Mouse (Mus musculus) heart, adult 18-20 months (tissue): ENCODE data around the gene Ccpg1os. TPM values are rescaled to one million over a fixed set of nuclear protein-coding genes. Genes with fewer than 3 reads are reported as not detected.

Experiments
- DNase-seq, 2 experiments: peaks; one replicate each; pipeline ENCODE4 v3.0.0; 2021 to 2022; ENCODE audit warnings: mixed read lengths in 1 of 2
- total RNA-seq, 2 experiments: library from RNA; stranded (reverse); gene quantifications; 2 replicates each; pipeline ENCODE4 v1.2.3; 2021

Ccpg1os gene
- total RNA-seq, 2 experiments from 2014 or later: 5.8 to 6.7 TPM

- no peak for DNase-seq
Observed at GRCm38 (mm10) chr9:72987703-72988102, 2.5 kb upstream of the Ccpg1os start.

- no peak for DNase-seq
Observed at GRCm38 (mm10) chr9:72983066-72983465, 2.1 kb downstream of the Ccpg1os start.

- DNase-seq: no peak
Observed at GRCm38 (mm10) chr9:72975242-72975641, 9.9 kb downstream of the Ccpg1os start.

- no peak for DNase-seq
Observed at GRCm38 (mm10) chr9:72974734-72975133, 10.4 kb downstream of the Ccpg1os start.

GRCm38 (mm10) chr9:72972984-72973383 lies 12.2 kb downstream of the Ccpg1os start:
- no peak for DNase-seq

GRCm38 (mm10) chr9:72972435-72972834 lies 12.7 kb downstream of the Ccpg1os start:
- DNase-seq: no peak

- peak in 1 of 2 experiments; percentile 53 for DNase-seq
Observed at GRCm38 (mm10) chr9:72969874-72970273, 15.3 kb downstream of the Ccpg1os start.

- DNase-seq: peak; percentile 50 to 62
Observed at GRCm38 (mm10) chr9:72968349-72969061, 16.7 kb downstream of the Ccpg1os start.

GRCm38 (mm10) chr9:72961959-72962358 lies 23.2 kb downstream of the Ccpg1os start:
- DNase-seq: no peak

- no peak for DNase-seq
Observed at GRCm38 (mm10) chr9:72961346-72961745, 23.8 kb downstream of the Ccpg1os start.

GRCm38 (mm10) chr9:72958521-72959450 lies 26.4 kb downstream of the Ccpg1os start, which contains the start of the genes Dyx1c1 and Gm44503:
Gene Dyx1c1, plus strand, starts transcription at chr9:72958785.
Gene Gm44503, plus strand, starts transcription at chr9:72958852.
- peak; percentile 76 to 77 for DNase-seq

GRCm38 (mm10) chr9:72955546-72955945 lies 29.6 kb downstream of the Ccpg1os start:
- DNase-seq: peak; percentile 27 to 57

GRCm38 (mm10) chr9:72954746-72955145 lies 30.4 kb downstream of the Ccpg1os start:
- peak in 1 of 2 experiments; percentile 33 for DNase-seq

- DNase-seq: no peak
Observed at GRCm38 (mm10) chr9:72949572-72949971, 35.6 kb downstream of the Ccpg1os start.

- DNase-seq: no peak
Observed at GRCm38 (mm10) chr9:72947010-72947409, 38.2 kb downstream of the Ccpg1os start.

- DNase-seq: no peak
Observed at GRCm38 (mm10) chr9:72944286-72944685, 40.9 kb downstream of the Ccpg1os start.

GRCm38 (mm10) chr9:72943424-72943823 lies 41.8 kb downstream of the Ccpg1os start:
- no peak for DNase-seq

GRCm38 (mm10) chr9:72936301-72936700 lies 48.9 kb downstream of the Ccpg1os start:
- DNase-seq: no peak

- DNase-seq: no peak
Observed at GRCm38 (mm10) chr9:72935309-72935708, 49.9 kb downstream of the Ccpg1os start.

GRCm38 (mm10) chr9:72931166-72931790 lies 53.9 kb downstream of the Ccpg1os start:
- DNase-seq: no peak
